Mouse (Mus musculus): ENCODE measurements around the gene P4ha3.

DNA sequence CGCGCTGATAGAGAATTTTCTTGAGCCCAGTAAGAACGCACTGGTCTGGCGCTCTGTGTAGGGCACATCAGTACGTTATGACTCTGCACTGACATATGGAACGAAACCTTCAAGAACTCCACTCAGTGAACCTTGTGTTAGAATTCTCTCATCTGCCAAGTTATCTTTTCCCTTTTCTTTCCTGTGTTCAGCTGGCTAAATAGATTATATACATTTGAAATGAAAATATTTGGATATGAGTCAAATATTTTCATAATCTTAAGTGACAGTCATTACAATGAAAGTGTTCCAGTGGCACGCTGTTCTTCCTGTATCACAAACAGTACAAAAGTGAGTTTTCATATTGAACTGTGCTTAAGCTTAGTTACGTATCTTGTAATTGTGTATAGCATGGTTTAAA lies 13.0 kb upstream of the P4ha3 start:
- TF ChIP-seq CTCF (IDR thresholded peaks at IDR 0.05; ENCODE audit: borderline replicate concordance, control insufficient read depth, extremely low read depth, insufficient read depth, low read length, poor library complexity): no peak
- no peak for TF ChIP-seq POLR2A (IDR thresholded peaks at IDR 0.05; ENCODE audit: control insufficient read depth, extremely low read depth, insufficient read depth, low read length, poor library complexity)
